Mouse (Mus musculus) adrenal gland, postnatal 36 days (tissue): Measurements from ENCODE around the gene 4930564D02Rik. TPM values are rescaled to one million over a fixed set of nuclear protein-coding genes. Genes with fewer than 3 reads are reported as not detected.

ENCODE experiments used
- DNase-seq, 2 experiments: peaks; one replicate each; pipeline ENCODE4 v3.0.0; 2021; ENCODE audit warnings: mixed read lengths in 1 of 2
- total RNA-seq, 2 experiments: library from RNA; stranded (reverse); gene quantifications; 2 replicates each; pipeline ENCODE4 v1.2.3; 2021

4930564D02Rik gene
- total RNA-seq, 2 experiments from 2014 or later = not detected

GRCm38 (mm10) chr3:105058627-105059513, 7.8 kb upstream of the 4930564D02Rik start:
- peak; percentile 82 for DNase-seq

- DNase-seq = no peak
These were observed 6.7 kb upstream of the 4930564D02Rik start for GRCm38 (mm10) chr3:105059911-105060310.

GRCm38 (mm10) chr3:105060992-105061391, 5.7 kb upstream of the 4930564D02Rik start:
- no peak for DNase-seq

- DNase-seq = no peak
These were observed 5.1 kb upstream of the 4930564D02Rik start for GRCm38 (mm10) chr3:105061496-105061895.

- DNase-seq = no peak
These were observed 4.7 kb upstream of the 4930564D02Rik start for GRCm38 (mm10) chr3:105061991-105062390.

- no peak for DNase-seq
These were observed 4.0 kb upstream of the 4930564D02Rik start for GRCm38 (mm10) chr3:105062676-105063075.

GRCm38 (mm10) chr3:105070553-105070952, 3.9 kb downstream of the 4930564D02Rik start:
- no peak for DNase-seq

- no peak for DNase-seq
These were observed 4.6 kb downstream of the 4930564D02Rik start for GRCm38 (mm10) chr3:105071251-105071650.

- DNase-seq = no peak
These were observed 5.9 kb downstream of the 4930564D02Rik start for GRCm38 (mm10) chr3:105072536-105072935.

- no peak for DNase-seq
These were observed 9.2 kb downstream of the 4930564D02Rik start for GRCm38 (mm10) chr3:105075796-105076195.

GRCm38 (mm10) chr3:105078231-105078826, 11.7 kb downstream of the 4930564D02Rik start:
- peak; percentile 75 to 82 for DNase-seq

GRCm38 (mm10) chr3:105087344-105087743, 20.7 kb downstream of the 4930564D02Rik start:
- peak; percentile 15 to 35 for DNase-seq

- DNase-seq = no peak
These were observed 22.0 kb downstream of the 4930564D02Rik start for GRCm38 (mm10) chr3:105088638-105089037.

GRCm38 (mm10) chr3:105090147-105090546, 23.5 kb downstream of the 4930564D02Rik start:
- DNase-seq = no peak

GRCm38 (mm10) chr3:105090981-105091380, 24.3 kb downstream of the 4930564D02Rik start:
- DNase-seq = peak; percentile 64 to 71

- no peak for DNase-seq
These were observed 26.3 kb downstream of the 4930564D02Rik start for GRCm38 (mm10) chr3:105092721-105093505.

- DNase-seq = no peak
These were observed 27.8 kb downstream of the 4930564D02Rik start for GRCm38 (mm10) chr3:105094448-105094847.

- DNase-seq = no peak
These were observed 28.4 kb downstream of the 4930564D02Rik start for GRCm38 (mm10) chr3:105095026-105095425.

- no peak for DNase-seq
These were observed 30.9 kb downstream of the 4930564D02Rik start for GRCm38 (mm10) chr3:105097581-105097980.

GRCm38 (mm10) chr3:105099526-105100269, 33.1 kb downstream of the 4930564D02Rik start:
- no peak for DNase-seq

GRCm38 (mm10) chr3:105100270-105100589, 33.6 kb downstream of the 4930564D02Rik start:
- no peak for DNase-seq

GRCm38 (mm10) chr3:105105827-105106226, 39.2 kb downstream of the 4930564D02Rik start:
- no peak for DNase-seq
